Mouse (Mus musculus): ENCODE results near the gene Git1. TPM values are rescaled to one million over a fixed set of nuclear protein-coding genes. Genes with fewer than 3 reads are reported as not detected.

Git1 gene
- polyA plus RNA-seq, 1 experiment = 53.9 TPM

DNA sequence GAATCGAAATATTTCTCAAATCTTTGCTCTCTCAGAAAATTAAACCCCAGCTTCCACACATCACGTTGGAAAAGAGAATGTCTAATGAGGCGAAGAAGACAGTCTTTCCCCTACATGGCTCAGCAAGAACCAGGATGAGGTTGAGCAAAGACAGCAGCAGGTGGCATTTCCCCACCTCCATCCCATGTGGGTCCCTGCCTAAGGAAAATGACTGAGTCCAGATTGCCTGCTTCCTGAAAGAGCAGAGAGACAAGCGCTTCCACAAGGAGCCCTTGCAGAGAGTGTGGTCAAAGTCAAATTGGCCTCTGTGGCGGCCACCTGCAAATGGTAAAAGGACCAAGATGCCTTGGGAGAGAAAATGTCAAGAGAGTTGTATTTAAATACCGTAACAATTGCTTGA, 2.9 kb upstream of the Git1 start:
- H3K36me3 ChIP-seq (ENCODE audit: control insufficient read depth, insufficient read depth) = no peaks in the 10 kb centered on the region
- TF ChIP-seq CEBPB (IDR thresholded peaks at IDR 0.05; ENCODE audit: insufficient read depth, poor library complexity, severe bottlenecking) (no peak), MYOD1 (IDR thresholded peaks at IDR 0.05; ENCODE audit: control insufficient read depth in 1 of 3, insufficient read length in 2 of 3, low read depth in 2 of 3) (peak in 2 of 3 experiments; percentile 27 to 29)
- H3K79me2 ChIP-seq (ENCODE audit: control insufficient read depth, insufficient read depth) = peaks cover 54% of the 10 kb centered on the region
- H3ac ChIP-seq (ENCODE audit: control insufficient read depth, insufficient read length) = no peak overlapping the region
- H3K4me2 ChIP-seq (ENCODE audit: low read depth) = peak overlapping the region; percentile 100
- peak overlapping the region; percentile 57 for H3K4me3 ChIP-seq
- no peaks in the 10 kb centered on the region for H3K27me3 ChIP-seq (ENCODE audit: control insufficient read depth, insufficient read depth, insufficient read length)

DNA sequence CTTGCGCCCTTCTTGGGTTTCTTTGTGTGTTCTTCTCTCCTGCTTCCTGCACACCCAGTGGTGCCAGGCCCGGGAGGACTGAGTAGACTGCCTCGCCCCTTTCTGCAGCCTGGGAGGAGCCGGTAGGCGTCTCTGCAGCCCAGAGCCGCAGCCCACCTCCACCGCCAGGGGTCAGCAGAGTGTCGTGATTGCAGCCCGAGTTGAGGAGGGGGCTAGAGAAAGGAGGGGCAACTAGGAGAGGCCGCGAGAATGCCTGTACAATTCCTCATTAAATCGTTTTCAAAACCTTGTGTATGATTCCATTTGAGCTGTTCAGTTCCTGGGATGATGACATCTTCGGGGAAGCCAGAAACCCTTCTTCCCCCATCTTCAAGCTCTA, 2.2 kb upstream of the Git1 start:
- Histone ChIP-seq H3K27me3 (ENCODE audit: control insufficient read depth, insufficient read depth, insufficient read length) (no peaks in the 10 kb centered on the region), H3K36me3 (ENCODE audit: control insufficient read depth, insufficient read depth) (no peaks in the 10 kb centered on the region), H3K4me2 (ENCODE audit: low read depth) (peak overlapping the region; percentile 100), H3K79me2 (ENCODE audit: control insufficient read depth, insufficient read depth) (peaks cover 54% of the 10 kb centered on the region), H3ac (ENCODE audit: control insufficient read depth, insufficient read length) (no peak overlapping the region), H3K4me3 (peak overlapping the region; percentile 57)
- peak in 1 of 3 experiments; percentile 6 for TF ChIP-seq MYOD1 (IDR thresholded peaks at IDR 0.05; ENCODE audit: control insufficient read depth in 1 of 3, insufficient read length in 2 of 3, low read depth in 2 of 3)
- TF ChIP-seq CEBPB (IDR thresholded peaks at IDR 0.05; ENCODE audit: insufficient read depth, poor library complexity, severe bottlenecking) = no peak
- TF ChIP-seq MAX (IDR thresholded peaks at IDR 0.05; ENCODE audit: low read depth) = no peak
- TF ChIP-seq SRF (IDR thresholded peaks at IDR 0.05; ENCODE audit: control insufficient read depth, insufficient read length, low read depth) = no peak
- TF ChIP-seq MYOG (IDR thresholded peaks at IDR 0.05; ENCODE audit: control insufficient read depth in 1 of 3, insufficient read depth in 1 of 3, insufficient read length in 2 of 3, low read depth in 2 of 3) = no peak

DNA sequence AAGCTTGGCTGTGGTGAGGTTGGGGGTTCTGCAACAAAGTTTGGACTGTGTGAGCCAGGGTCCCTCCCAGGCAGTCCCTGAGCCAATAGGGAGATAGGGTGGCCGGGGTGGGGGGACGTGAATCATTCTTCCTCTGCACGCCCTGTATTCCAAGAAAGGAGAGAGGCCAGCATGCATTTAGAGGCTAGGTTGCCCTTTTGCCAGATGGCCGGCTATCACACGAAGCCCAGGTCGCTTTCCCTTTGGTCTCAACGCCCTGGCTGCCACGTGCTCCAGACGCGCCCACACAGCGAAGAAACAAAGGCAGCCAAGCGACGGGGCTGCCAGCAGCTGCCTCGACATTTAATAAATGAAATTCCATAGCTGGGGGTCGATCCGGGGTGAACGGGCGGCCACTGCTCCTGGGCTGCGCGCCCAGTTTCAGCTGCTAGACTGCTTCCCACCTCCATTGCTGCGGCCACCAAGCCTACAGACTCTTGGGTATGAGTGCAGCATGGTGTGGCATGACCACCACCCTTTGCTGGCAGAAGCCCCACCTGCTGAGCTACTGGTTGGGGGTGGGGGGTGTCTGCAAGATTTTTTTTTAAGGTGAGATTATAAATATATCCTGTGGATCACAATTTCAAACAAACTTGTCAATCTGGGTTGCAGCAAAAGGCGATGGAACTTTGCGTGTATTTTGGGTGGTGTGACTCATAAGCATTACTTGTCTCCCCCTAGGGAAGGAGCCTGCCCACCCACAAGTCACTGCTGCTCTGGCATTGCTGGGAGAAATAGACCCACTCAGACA, 1.7 kb upstream of the Git1 start:
- TF ChIP-seq TCF12 (IDR thresholded peaks at IDR 0.05; ENCODE audit: insufficient read depth, poor library complexity, severe bottlenecking) (no peak), POLR2AphosphoS2 (IDR thresholded peaks at IDR 0.05; ENCODE audit: insufficient read length, low read depth) (peak; percentile 51), MYOG (IDR thresholded peaks at IDR 0.05; ENCODE audit: control insufficient read depth in 1 of 3, insufficient read depth in 1 of 3, insufficient read length in 2 of 3, low read depth in 2 of 3) (peak in 2 of 3 experiments; percentile 66 to 82), MYOD1 (IDR thresholded peaks at IDR 0.05; ENCODE audit: control insufficient read depth in 1 of 3, insufficient read length in 2 of 3, low read depth in 2 of 3) (peak in 2 of 3 experiments; percentile 49 to 81), SRF (IDR thresholded peaks at IDR 0.05; ENCODE audit: control insufficient read depth, insufficient read length, low read depth) (no peak), POLR2A (IDR thresholded peaks at IDR 0.05; ENCODE audit: insufficient read length, low read depth) (peak; percentile 77), TCF3 (IDR thresholded peaks at IDR 0.05; ENCODE audit: insufficient read length, low read depth) (no peak), REST (IDR thresholded peaks at IDR 0.05; ENCODE audit: insufficient read depth, insufficient read length) (no peak), E2F4 (IDR thresholded peaks at IDR 0.05; ENCODE audit: insufficient read depth) (no peak), USF1 (IDR thresholded peaks at IDR 0.05; ENCODE audit: low read depth) (peak; percentile 60), CEBPB (IDR thresholded peaks at IDR 0.05; ENCODE audit: insufficient read depth, poor library complexity, severe bottlenecking) (no peak), MAX (IDR thresholded peaks at IDR 0.05; ENCODE audit: low read depth) (peak; percentile 42)
- H3K27me3 ChIP-seq (ENCODE audit: control insufficient read depth, insufficient read depth, insufficient read length) = no peaks in the 10 kb centered on the region
- no peaks in the 10 kb centered on the region for H3K36me3 ChIP-seq (ENCODE audit: control insufficient read depth, insufficient read depth)
- H3ac ChIP-seq (ENCODE audit: control insufficient read depth, insufficient read length) = peak overlapping the region; percentile 82
- peak overlapping the region; percentile 100 for H3K4me2 ChIP-seq (ENCODE audit: low read depth)
- H3K79me2 ChIP-seq (ENCODE audit: control insufficient read depth, insufficient read depth) = peaks cover 54% of the 10 kb centered on the region
- H3K4me3 ChIP-seq = peak overlapping the region; percentile 57

DNA sequence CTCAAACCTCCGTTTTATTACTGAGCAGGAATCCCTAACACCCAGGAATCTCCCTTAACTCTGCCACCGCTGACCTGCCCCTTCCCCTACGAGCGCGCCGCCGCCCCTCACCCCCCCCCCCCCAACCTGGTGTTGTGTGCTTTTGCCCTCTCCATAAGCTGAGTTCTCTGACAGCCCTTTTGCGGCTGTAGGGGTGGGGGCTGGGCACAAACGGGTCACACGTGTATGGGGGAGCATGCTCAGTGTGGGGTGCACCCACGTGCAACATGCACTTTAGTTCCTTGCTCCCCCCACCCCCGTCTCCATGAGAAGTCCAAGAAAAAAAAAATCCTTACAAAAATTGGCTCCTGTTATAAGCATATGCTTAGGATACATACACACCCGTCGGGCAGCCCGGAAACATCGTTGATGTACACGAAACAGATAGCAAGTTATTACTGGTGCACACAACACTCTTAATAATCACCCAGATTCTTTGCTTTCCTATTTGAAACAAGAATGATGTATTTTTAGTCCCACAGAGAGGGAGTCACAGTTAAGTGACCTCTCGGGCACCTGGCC, 971 bp upstream of the Git1 start:
- Histone ChIP-seq H3K27me3 (ENCODE audit: control insufficient read depth, insufficient read depth, insufficient read length) (no peaks in the 10 kb centered on the region), H3K36me3 (ENCODE audit: control insufficient read depth, insufficient read depth) (no peaks in the 10 kb centered on the region), H3K4me3 (peak overlapping the region; percentile 57), H3ac (ENCODE audit: control insufficient read depth, insufficient read length) (peak overlapping the region; percentile 82), H3K79me2 (ENCODE audit: control insufficient read depth, insufficient read depth) (peaks cover 54% of the 10 kb centered on the region), H3K4me2 (ENCODE audit: low read depth) (peak overlapping the region; percentile 100)
- no peak for TF ChIP-seq TCF3 (IDR thresholded peaks at IDR 0.05; ENCODE audit: insufficient read length, low read depth)
- no peak for TF ChIP-seq CEBPB (IDR thresholded peaks at IDR 0.05; ENCODE audit: insufficient read depth, poor library complexity, severe bottlenecking)
- no peak for TF ChIP-seq MYOD1 (IDR thresholded peaks at IDR 0.05; ENCODE audit: control insufficient read depth in 1 of 3, insufficient read length in 2 of 3, low read depth in 2 of 3)
- no peak for TF ChIP-seq TCF12 (IDR thresholded peaks at IDR 0.05; ENCODE audit: insufficient read depth, poor library complexity, severe bottlenecking)
- TF ChIP-seq MYOG (IDR thresholded peaks at IDR 0.05; ENCODE audit: control insufficient read depth in 1 of 3, insufficient read depth in 1 of 3, insufficient read length in 2 of 3, low read depth in 2 of 3) = no peak
- TF ChIP-seq E2F4 (IDR thresholded peaks at IDR 0.05; ENCODE audit: insufficient read depth) = no peak
- TF ChIP-seq USF1 (IDR thresholded peaks at IDR 0.05; ENCODE audit: low read depth) = no peak
- TF ChIP-seq POLR2A (IDR thresholded peaks at IDR 0.05; ENCODE audit: insufficient read length, low read depth) = no peak
- TF ChIP-seq SRF (IDR thresholded peaks at IDR 0.05; ENCODE audit: control insufficient read depth, insufficient read length, low read depth) = no peak
- TF ChIP-seq POLR2AphosphoS2 (IDR thresholded peaks at IDR 0.05; ENCODE audit: insufficient read length, low read depth) = no peak
- no peak for TF ChIP-seq MAX (IDR thresholded peaks at IDR 0.05; ENCODE audit: low read depth)
- no peak for TF ChIP-seq REST (IDR thresholded peaks at IDR 0.05; ENCODE audit: insufficient read depth, insufficient read length)
